Mouse (Mus musculus): ENCODE results near the gene A830031A19Rik.

Gene A830031A19Rik

GRCm38 (mm10) chr11:24074634-24075104, at the start of gene A830031A19Rik:
A830031A19Rik (minus strand) TSS chr11:24075054.
- DNase-seq (ENCODE audit: low spot score) = no peak

- no peak for DNase-seq (ENCODE audit: low spot score)
These were observed 49.1 kb upstream of the A830031A19Rik start for GRCm38 (mm10) chr11:24123991-24124390.

- no peak for DNase-seq (ENCODE audit: low spot score)
These were observed 48.0 kb upstream of the A830031A19Rik start for GRCm38 (mm10) chr11:24122899-24123298.

- DNase-seq (ENCODE audit: low spot score) = no peak
These were observed 46.3 kb upstream of the A830031A19Rik start for GRCm38 (mm10) chr11:24121136-24121535.

- no peak for DNase-seq (ENCODE audit: low spot score)
These were observed 41.9 kb upstream of the A830031A19Rik start for GRCm38 (mm10) chr11:24116582-24117318.

GRCm38 (mm10) chr11:24116041-24116440, 41.2 kb upstream of the A830031A19Rik start:
- no peak for DNase-seq (ENCODE audit: low spot score)

- no peak for DNase-seq (ENCODE audit: low spot score)
These were observed 40.3 kb upstream of the A830031A19Rik start for GRCm38 (mm10) chr11:24115017-24115752.

- no peak for DNase-seq (ENCODE audit: low spot score)
These were observed 36.9 kb upstream of the A830031A19Rik start for GRCm38 (mm10) chr11:24111720-24112119.

- DNase-seq (ENCODE audit: low spot score) = no peak
These were observed 35.3 kb upstream of the A830031A19Rik start for GRCm38 (mm10) chr11:24110113-24110512.

GRCm38 (mm10) chr11:24109388-24109787, 34.5 kb upstream of the A830031A19Rik start:
- DNase-seq (ENCODE audit: low spot score) = no peak

- DNase-seq (ENCODE audit: low spot score) = no peak
These were observed 34.1 kb upstream of the A830031A19Rik start for GRCm38 (mm10) chr11:24108974-24109373.

GRCm38 (mm10) chr11:24107414-24107813, 32.6 kb upstream of the A830031A19Rik start:
- DNase-seq (ENCODE audit: low spot score) = no peak

GRCm38 (mm10) chr11:24103128-24103742, 28.4 kb upstream of the A830031A19Rik start:
- DNase-seq (ENCODE audit: low spot score) = no peak

- DNase-seq (ENCODE audit: low spot score) = no peak
These were observed 27.5 kb upstream of the A830031A19Rik start for GRCm38 (mm10) chr11:24102372-24102771.

GRCm38 (mm10) chr11:24101625-24102024, 26.8 kb upstream of the A830031A19Rik start:
- no peak for DNase-seq (ENCODE audit: low spot score)

GRCm38 (mm10) chr11:24100449-24101070, 25.7 kb upstream of the A830031A19Rik start:
- DNase-seq (ENCODE audit: low spot score) = no peak

- no peak for DNase-seq (ENCODE audit: low spot score)
These were observed 25.0 kb upstream of the A830031A19Rik start for GRCm38 (mm10) chr11:24099886-24100293.

- DNase-seq (ENCODE audit: low spot score) = no peak
These were observed 24.4 kb upstream of the A830031A19Rik start for GRCm38 (mm10) chr11:24099215-24099614.

- no peak for DNase-seq (ENCODE audit: low spot score)
These were observed 23.8 kb upstream of the A830031A19Rik start for GRCm38 (mm10) chr11:24098662-24099061.

GRCm38 (mm10) chr11:24098069-24098468, 23.2 kb upstream of the A830031A19Rik start:
- DNase-seq (ENCODE audit: low spot score) = no peak

- DNase-seq (ENCODE audit: low spot score) = no peak
These were observed 22.2 kb upstream of the A830031A19Rik start for GRCm38 (mm10) chr11:24097026-24097425.

- no peak for DNase-seq (ENCODE audit: low spot score)
These were observed 21.6 kb upstream of the A830031A19Rik start for GRCm38 (mm10) chr11:24096483-24096882.

Data from ovary, postnatal 14 days (tissue).